In genomic region chr6:57641789-57642188, GRCm38 (mm10) we compare ENCODE assay signal across 8 mouse cellular contexts. TPM values are rescaled to one million over a fixed set of nuclear protein-coding genes. Genes with fewer than 3 reads are reported as not detected.
DNase-seq lines count a peak whose midpoint lies in the region; ATAC-seq and TF ChIP-seq lines count a peak whose summit lies in the region.

No protein-coding gene starts in this region.

- H3K4me2 ChIP-seq in embryonic facial prominence, embryonic 14.5 days (ENCODE audit: low read depth, low read length) = no peak overlapping the region
- H3K4me2 ChIP-seq in heart, embryonic 13.5 days = no peak overlapping the region

- H3K9me3 ChIP-seq in embryonic facial prominence, embryonic 14.5 days (ENCODE audit: control insufficient read depth, low read length) = no peaks in the 10 kb centered on the region
- no peaks in the 10 kb centered on the region for H3K9me3 ChIP-seq in heart, embryonic 13.5 days

- H3K4me3 ChIP-seq in embryonic facial prominence, embryonic 14.5 days (ENCODE audit: low read depth, low read length) = no peak overlapping the region
- H3K4me3 ChIP-seq in heart, embryonic 13.5 days = no peak overlapping the region
- no peak overlapping the region for H3K4me3 ChIP-seq in thymus, adult 2 months (ENCODE audit: control insufficient read depth, insufficient read depth, low read length)

- no peaks in the 10 kb centered on the region for H3K27me3 ChIP-seq in embryonic facial prominence, embryonic 14.5 days (replicated peaks; ENCODE audit: control insufficient read depth, insufficient read depth, low read length)
- H3K27me3 ChIP-seq in heart, embryonic 13.5 days (replicated peaks) = no peaks in the 10 kb centered on the region
- no peaks in the 10 kb centered on the region for H3K27me3 ChIP-seq in thymus, adult 2 months (ENCODE audit: control insufficient read depth, insufficient read depth, low read length)

- 0 out of 2 replicates have a peak, but pooled peaks cover 4% of the 10 kb centered on the region for H3K4me1 ChIP-seq in embryonic facial prominence, embryonic 14.5 days (ENCODE audit: control insufficient read depth, insufficient read depth, low read length)
- H3K4me1 ChIP-seq in heart, embryonic 13.5 days = peaks cover 6% of the 10 kb centered on the region
- 0 out of 2 replicates have a peak, but pooled peaks cover 2% of the 10 kb centered on the region for H3K4me1 ChIP-seq in thymus, adult 2 months (replicated peaks; ENCODE audit: control insufficient read depth, insufficient read depth, low read length)

- H3K36me3 ChIP-seq in embryonic facial prominence, embryonic 14.5 days (ENCODE audit: control insufficient read depth, insufficient read depth, low read length) = no peaks in the 10 kb centered on the region
- H3K36me3 ChIP-seq in heart, embryonic 13.5 days = 0 out of 2 replicates have a peak, but pooled peaks cover 3% of the 10 kb centered on the region
- H3K36me3 ChIP-seq in thymus, adult 2 months (ENCODE audit: control insufficient read depth, insufficient read depth, low read length) = peaks cover 3% of the 10 kb centered on the region; the same call in 1 of the 2 replicates

- peak; percentile 98 for ATAC-seq in embryonic facial prominence, embryonic 14.5 days (ENCODE audit: low read depth)
- peak; percentile 61; the same call in 1 of the 2 replicates for ATAC-seq in heart, embryonic 13.5 days (ENCODE audit: extremely low read depth, insufficient number of reproducible peaks, low FRiP score, low TSS enrichment)

- no peak for TF ChIP-seq CTCF in thymus, adult 2 months (IDR thresholded peaks at IDR 0.05; ENCODE audit: borderline replicate concordance, control insufficient read depth, extremely low read depth, insufficient read depth, low read length, poor library complexity)

- no peak overlapping the region for H3K27ac ChIP-seq in embryonic facial prominence, embryonic 14.5 days (replicated peaks; ENCODE audit: low read depth, low read length)
- no peak overlapping the region for H3K27ac ChIP-seq in heart, embryonic 13.5 days (replicated peaks)
- no peak overlapping the region for H3K27ac ChIP-seq in thymus, adult 2 months (ENCODE audit: control insufficient read depth, insufficient read depth, low read length)

- H3K9ac ChIP-seq in embryonic facial prominence, embryonic 14.5 days (ENCODE audit: low read depth, low read length) = no peak overlapping the region
- no peak overlapping the region; the same call in 1 of the 2 replicates for H3K9ac ChIP-seq in heart, embryonic 13.5 days

- DNase-seq in thymus, postnatal 25 days = peak; percentile 6
- DNase-seq in thymus, postnatal 36 days = no peak
- peak; percentile 93 for DNase-seq in embryonic facial prominence, embryonic 14.5 days (ENCODE audit: low spot score)
- DNase-seq in layer of hippocampus, adult 18-20 months (ENCODE audit: low spot score in 2 of 2) = peak; percentile 13 to 60
- DNase-seq in lung, adult 18-20 months = peak; percentile 50 to 67
- DNase-seq in ovary, postnatal 10 days (ENCODE audit: low spot score) = peak; percentile 4
- no peak for DNase-seq in thymus, adult 2 months

- 11% methylated on average over 4 of the region's 4 CpGs for WGBS in embryonic facial prominence, embryonic 14.5 days
- 36% methylated on average over 4 of the region's 4 CpGs for WGBS in heart, embryonic 13.5 days
- 25% methylated on average over 4 of the region's 4 CpGs for WGBS in thymus, adult 2 months

- no peak for TF ChIP-seq POLR2A in thymus, adult 2 months (IDR thresholded peaks at IDR 0.05; ENCODE audit: control insufficient read depth, extremely low read depth, insufficient read depth, low read length, poor library complexity)

RNA-seq across cellular contexts. Expression of gene Pyurf, which starts 50.1 kb away (rescaled TPM):
- 13.1 and 14.3 TPM in 2 replicates for polyA plus RNA-seq in embryonic facial prominence, embryonic 14.5 days (2014; fragmentation: Nextera tagmentation; extraction: Ambion mirVana)
- 25.2 and 28.0 TPM in 2 replicates for polyA plus RNA-seq in heart, embryonic 13.5 days (2015; fragmentation: Nextera tagmentation; extraction: Ambion mirVana)
- 1 to 10 TPM; 7.8 to 9.2 TPM for total RNA-seq in layer of hippocampus, adult 18-20 months (2021)
- 6.2 and 7.4 TPM in 2 replicates for polyA plus RNA-seq in thymus, adult 2 months (2012; rRNA removed)

Comparison
In these comparisons a context has a peak if more than half of its experiments do, and no peak if none do; other contexts are left out.
1. DNase-seq: peak in thymus, postnatal 25 days (single experiment), embryonic facial prominence, embryonic 14.5 days (single experiment), layer of hippocampus, adult 18-20 months (2 of 2), lung, adult 18-20 months (2 of 2) and ovary, postnatal 10 days (single experiment); none in thymus, postnatal 36 days (0 of 2) and thymus, adult 2 months (single experiment).